8 mouse cellular contexts compared by ENCODE assay signal in the genomic region with DNA sequence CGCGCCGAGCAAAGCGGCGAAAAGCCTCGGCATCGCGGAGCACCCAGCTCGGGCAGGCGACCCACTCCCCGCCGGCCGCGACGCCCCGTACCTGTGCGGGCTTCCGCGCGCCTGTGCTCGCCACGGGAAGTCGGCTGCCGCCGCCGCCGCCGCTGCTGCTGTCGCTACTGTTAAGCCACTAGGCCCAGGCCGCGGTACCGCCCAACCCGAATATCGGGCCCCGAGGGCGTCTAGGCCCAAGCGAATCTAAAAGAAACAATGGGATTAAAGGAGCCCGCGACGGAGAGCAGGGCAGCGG. TPM values are rescaled to one million over a fixed set of nuclear protein-coding genes. Genes with fewer than 3 reads are reported as not detected.
DNase-seq lines count a peak whose midpoint lies in the region; ATAC-seq and TF ChIP-seq lines count a peak whose summit lies in the region.

No protein-coding gene starts in this region.

- H3K9ac ChIP-seq in heart, embryonic 16.5 days (ENCODE audit: low read length): peak overlapping the region; percentile 98
- peak overlapping the region; percentile 100 for H3K9ac ChIP-seq in hindbrain, embryonic 11.5 days (ENCODE audit: low read depth, low read length)

- intact Hi-C loops in heart, postnatal 10 days (cut with DNase I): loop anchor here (2.0 kb wide), 1 partner anchor 17 kb away; a partner anchor contains a TSS

- no peak for TF ChIP-seq CTCF in bone marrow, adult 2 months (IDR thresholded peaks at IDR 0.05; ENCODE audit: control insufficient read depth, insufficient read depth, low read length)

- under 1% methylated on average over 40 of the region's 41 CpGs for WGBS in heart, embryonic 16.5 days
- under 1% methylated on average over 41 of the region's 41 CpGs for WGBS in bone marrow, adult 2 months
- 0% methylated on average over 41 of the region's 41 CpGs for WGBS in hindbrain, embryonic 11.5 days
- WGBS in midbrain, embryonic 10.5 days: under 1% methylated on average over 41 of the region's 41 CpGs

- no peaks in the 10 kb centered on the region for H3K9me3 ChIP-seq in heart, embryonic 16.5 days (replicated peaks; ENCODE audit: control insufficient read depth, low read length)
- no peaks in the 10 kb centered on the region for H3K9me3 ChIP-seq in hindbrain, embryonic 11.5 days (ENCODE audit: control insufficient read depth, low read length)
- H3K9me3 ChIP-seq in midbrain, embryonic 10.5 days (replicated peaks): no peaks in the 10 kb centered on the region

- H3K4me2 ChIP-seq in heart, embryonic 16.5 days (ENCODE audit: low read depth, low read length): no peak overlapping the region
- H3K4me2 ChIP-seq in hindbrain, embryonic 11.5 days (replicated peaks; ENCODE audit: low read depth, low read length): no peak overlapping the region; the same call in 1 of the 2 replicates

- H3K27ac ChIP-seq in heart, embryonic 16.5 days (ENCODE audit: low read length): peak overlapping the region; percentile 92
- H3K27ac ChIP-seq in bone marrow, adult 2 months (ENCODE audit: control insufficient read depth, insufficient read depth, low read depth, low read length, poor library complexity): peak overlapping the region; percentile 98
- H3K27ac ChIP-seq in hindbrain, embryonic 11.5 days (ENCODE audit: low read depth, low read length): peak overlapping the region; percentile 97
- peak overlapping the region; percentile 100 for H3K27ac ChIP-seq in midbrain, embryonic 10.5 days (replicated peaks)

- peaks cover 10% of the 10 kb centered on the region for H3K36me3 ChIP-seq in heart, embryonic 16.5 days (ENCODE audit: control insufficient read depth, insufficient read depth)
- H3K36me3 ChIP-seq in hindbrain, embryonic 11.5 days (ENCODE audit: control insufficient read depth, insufficient read depth, low read length): peaks cover 2% of the 10 kb centered on the region; the same call in 1 of the 2 replicates
- H3K36me3 ChIP-seq in midbrain, embryonic 10.5 days: peaks cover 43% of the 10 kb centered on the region

- ATAC-seq in heart, embryonic 16.5 days (replicated peaks; ENCODE audit: extremely low read depth, insufficient read depth, low FRiP score): peak; percentile 14
- no peak; the same call in 1 of the 2 replicates for ATAC-seq in hindbrain, embryonic 11.5 days (ENCODE audit: low FRiP score)

- H3K27me3 ChIP-seq in heart, embryonic 16.5 days (ENCODE audit: control insufficient read depth, insufficient read depth, low read length): no peaks in the 10 kb centered on the region
- no peaks in the 10 kb centered on the region for H3K27me3 ChIP-seq in hindbrain, embryonic 11.5 days (ENCODE audit: control insufficient read depth, insufficient read depth, low read length)
- H3K27me3 ChIP-seq in midbrain, embryonic 10.5 days (ENCODE audit: low read depth, poor library complexity, severe bottlenecking): no peaks in the 10 kb centered on the region

- no peak for DNase-seq in heart, postnatal 10 days
- DNase-seq in hindbrain, embryonic 11.5 days (ENCODE audit: low spot score): no peak
- no peak for DNase-seq in midbrain, embryonic 10.5 days (ENCODE audit: low spot score)
- no peak for DNase-seq in urinary bladder, postnatal 10 days (ENCODE audit: low spot score)
- DNase-seq in adrenal gland, adult (ENCODE audit: inconsistent age in 2 of 2, low spot score in 1 of 2): no peak
- DNase-seq in cerebellum, adult 9-11 months: no peak

- no peak for TF ChIP-seq POLR2A in bone marrow, adult 2 months (IDR thresholded peaks at IDR 0.05; ENCODE audit: borderline replicate concordance, control insufficient read depth, low read depth, low read length)

- H3K4me1 ChIP-seq in heart, embryonic 16.5 days (ENCODE audit: control insufficient read depth, insufficient read depth, low read length): peaks cover 24% of the 10 kb centered on the region
- peaks cover 2% of the 10 kb centered on the region for H3K4me1 ChIP-seq in bone marrow, adult 2 months (ENCODE audit: control insufficient read depth, insufficient read depth, low read length)
- H3K4me1 ChIP-seq in hindbrain, embryonic 11.5 days (replicated peaks; ENCODE audit: control insufficient read depth, insufficient read depth, low read length): peaks cover 2% of the 10 kb centered on the region
- peaks cover 37% of the 10 kb centered on the region for H3K4me1 ChIP-seq in midbrain, embryonic 10.5 days

- peak overlapping the region; percentile 85 for H3K4me3 ChIP-seq in heart, embryonic 16.5 days (ENCODE audit: low read length)
- H3K4me3 ChIP-seq in bone marrow, adult 2 months (replicated peaks; ENCODE audit: control insufficient read depth, low read depth, low read length): peak overlapping the region; percentile 94
- peak overlapping the region; percentile 99 for H3K4me3 ChIP-seq in hindbrain, embryonic 11.5 days (ENCODE audit: low read depth, low read length)
- peak overlapping the region; percentile 100 for H3K4me3 ChIP-seq in midbrain, embryonic 10.5 days

RNA-seq across cellular contexts. Expression of a gene that starts 0.3 kb away (rescaled TPM):
- polyA plus RNA-seq in heart, embryonic 16.5 days (2015; fragmentation: Nextera tagmentation; extraction: Ambion mirVana): 355 and 375 TPM in 2 replicates
- 100 to 1,000 TPM; 209 to 230 TPM for total RNA-seq in heart, postnatal 10 days (2021)
- 221 and 329 TPM in 2 replicates for polyA plus RNA-seq in bone marrow, adult 2 months (2011; ENCODE audit: insufficient read depth, insufficient read length, low replicate concordance, missing spikeins)
- polyA plus RNA-seq in hindbrain, embryonic 11.5 days (2014; fragmentation: Nextera tagmentation; extraction: Ambion mirVana): 639 and 715 TPM in 2 replicates
- 584 and 587 TPM in 2 replicates for polyA plus RNA-seq in midbrain, embryonic 10.5 days (2016; fragmentation: Nextera tagmentation; extraction: Ambion mirVana)

RNA-seq across cellular contexts. Expression of a gene that starts 16.5 kb away (rescaled TPM):
- 43.0 and 46.5 TPM in 2 replicates for polyA plus RNA-seq in heart, embryonic 16.5 days (2015; fragmentation: Nextera tagmentation; extraction: Ambion mirVana)
- total RNA-seq in heart, postnatal 10 days (2021): 10 to 100 TPM; 20.6 to 27.5 TPM
- polyA plus RNA-seq in bone marrow, adult 2 months (2011; ENCODE audit: insufficient read depth, insufficient read length, low replicate concordance, missing spikeins): 11.9 and 20.8 TPM in 2 replicates
- polyA plus RNA-seq in hindbrain, embryonic 11.5 days (2014; fragmentation: Nextera tagmentation; extraction: Ambion mirVana): 80.9 and 104 TPM in 2 replicates
- polyA plus RNA-seq in midbrain, embryonic 10.5 days (2016; fragmentation: Nextera tagmentation; extraction: Ambion mirVana): 75.5 and 82.8 TPM in 2 replicates

RNA-seq across cellular contexts. Expression of a gene that starts 35.8 kb away (rescaled TPM):
- polyA plus RNA-seq in heart, embryonic 16.5 days (2015; fragmentation: Nextera tagmentation; extraction: Ambion mirVana): 70.3 and 75.0 TPM in 2 replicates
- 10 to 100 TPM; 59.7 to 60.7 TPM for total RNA-seq in heart, postnatal 10 days (2021)
- 13.1 and 24.7 TPM in 2 replicates for polyA plus RNA-seq in bone marrow, adult 2 months (2011; ENCODE audit: insufficient read depth, insufficient read length, low replicate concordance, missing spikeins)
- polyA plus RNA-seq in hindbrain, embryonic 11.5 days (2014; fragmentation: Nextera tagmentation; extraction: Ambion mirVana): 37.1 and 37.7 TPM in 2 replicates
- polyA plus RNA-seq in midbrain, embryonic 10.5 days (2016; fragmentation: Nextera tagmentation; extraction: Ambion mirVana): 46.0 and 46.7 TPM in 2 replicates

RNA-seq across cellular contexts. Expression of a gene that starts 35.9 kb away (rescaled TPM):
- 338 and 361 TPM in 2 replicates for polyA plus RNA-seq in heart, embryonic 16.5 days (2015; fragmentation: Nextera tagmentation; extraction: Ambion mirVana)
- 100 to 1,000 TPM; 316 to 323 TPM for total RNA-seq in heart, postnatal 10 days (2021)
- polyA plus RNA-seq in bone marrow, adult 2 months (2011; ENCODE audit: insufficient read depth, insufficient read length, low replicate concordance, missing spikeins): 109 and 111 TPM in 2 replicates
- 386 and 402 TPM in 2 replicates for polyA plus RNA-seq in hindbrain, embryonic 11.5 days (2014; fragmentation: Nextera tagmentation; extraction: Ambion mirVana)
- polyA plus RNA-seq in midbrain, embryonic 10.5 days (2016; fragmentation: Nextera tagmentation; extraction: Ambion mirVana): 426 and 441 TPM in 2 replicates

RNA-seq across cellular contexts. Expression of a gene that starts 52.9 kb away (rescaled TPM):
- polyA plus RNA-seq in heart, embryonic 16.5 days (2015; fragmentation: Nextera tagmentation; extraction: Ambion mirVana): 10.8 and 14.1 TPM in 2 replicates
- 10 to 100 TPM; 19.7 to 19.8 TPM for total RNA-seq in heart, postnatal 10 days (2021)
- polyA plus RNA-seq in bone marrow, adult 2 months (2011; ENCODE audit: insufficient read depth, insufficient read length, low replicate concordance, missing spikeins): 5.8 and 24.5 TPM in 2 replicates
- polyA plus RNA-seq in hindbrain, embryonic 11.5 days (2014; fragmentation: Nextera tagmentation; extraction: Ambion mirVana): 19.7 and 20.1 TPM in 2 replicates
- 19.1 and 27.3 TPM in 2 replicates for polyA plus RNA-seq in midbrain, embryonic 10.5 days (2016; fragmentation: Nextera tagmentation; extraction: Ambion mirVana)
